Mouse (Mus musculus) olfactory bulb, adult 2 months (tissue): Measurements from ENCODE around the gene Slc9a6.

Experiments
- CTCF ChIP-seq: fragments of 200-500 bp; IDR thresholded peaks from 2 replicates; pipeline ENCODE4 v1.5.1; 2012; ENCODE audit warnings: low read depth, mild to moderate bottlenecking, low read length, moderate library complexity; ENCODE audit not compliant: insufficient read depth
- POLR2A ChIP-seq: fragments of 200-500 bp; IDR thresholded peaks from 2 replicates; pipeline ENCODE4 v1.6.1; 2012; ENCODE audit warnings: mild to moderate bottlenecking, low read depth, low read length, moderate library complexity; ENCODE audit not compliant: insufficient read depth

GRCm38 (mm10) chrX:56615236-56615635 is 5.7 kb downstream of the Slc9a6 start:
- TF ChIP-seq CTCF, result no peak
- no peak for TF ChIP-seq POLR2A
